Mouse (Mus musculus): Measurements from ENCODE around the gene Gm37240. TPM values are rescaled to one million over a fixed set of nuclear protein-coding genes. Genes with fewer than 3 reads are reported as not detected.

Gm37240 gene
- polyA plus RNA-seq, 1 experiment = 0.26 TPM

- DNase-seq (ENCODE audit: extremely low spot score in 1 of 2, low spot score in 1 of 2) = no peak
Observed at GRCm38 (mm10) chr3:85172532-85172931, 714.8 kb downstream of the Gm37240 start.

- no peak for DNase-seq (ENCODE audit: extremely low spot score in 1 of 2, low spot score in 1 of 2)
Observed at GRCm38 (mm10) chr3:85172096-85172495, 715.2 kb downstream of the Gm37240 start.

GRCm38 (mm10) chr3:85168816-85169215 is 718.5 kb downstream of the Gm37240 start:
- no peak for DNase-seq (ENCODE audit: extremely low spot score in 1 of 2, low spot score in 1 of 2)

- DNase-seq (ENCODE audit: extremely low spot score in 1 of 2, low spot score in 1 of 2) = no peak
Observed at GRCm38 (mm10) chr3:85164931-85165330, 722.4 kb downstream of the Gm37240 start.

- DNase-seq (ENCODE audit: extremely low spot score in 1 of 2, low spot score in 1 of 2) = no peak
Observed at GRCm38 (mm10) chr3:85163396-85163795, 723.9 kb downstream of the Gm37240 start.

GRCm38 (mm10) chr3:85162430-85162829 is 724.9 kb downstream of the Gm37240 start:
- DNase-seq (ENCODE audit: extremely low spot score in 1 of 2, low spot score in 1 of 2) = no peak

- DNase-seq (ENCODE audit: extremely low spot score in 1 of 2, low spot score in 1 of 2) = no peak
Observed at GRCm38 (mm10) chr3:85160816-85161215, 726.5 kb downstream of the Gm37240 start.

GRCm38 (mm10) chr3:85159631-85160030 is 727.7 kb downstream of the Gm37240 start:
- peak; percentile 38 to 45 for DNase-seq (ENCODE audit: extremely low spot score in 1 of 2, low spot score in 1 of 2)

GRCm38 (mm10) chr3:85148816-85149215 is 738.5 kb downstream of the Gm37240 start:
- DNase-seq (ENCODE audit: extremely low spot score in 1 of 2, low spot score in 1 of 2) = no peak

GRCm38 (mm10) chr3:85148038-85148550 is 739.2 kb downstream of the Gm37240 start:
- DNase-seq (ENCODE audit: extremely low spot score in 1 of 2, low spot score in 1 of 2) = peak in 1 of 2 experiments; percentile 42

GRCm38 (mm10) chr3:85145568-85145967 is 741.8 kb downstream of the Gm37240 start:
- DNase-seq (ENCODE audit: extremely low spot score in 1 of 2, low spot score in 1 of 2) = no peak

- DNase-seq (ENCODE audit: extremely low spot score in 1 of 2, low spot score in 1 of 2) = peak; percentile 33 to 38
Observed at GRCm38 (mm10) chr3:85145076-85145475, 742.2 kb downstream of the Gm37240 start.

GRCm38 (mm10) chr3:85144425-85144824 is 742.9 kb downstream of the Gm37240 start:
- peak; percentile 48 to 65 for DNase-seq (ENCODE audit: extremely low spot score in 1 of 2, low spot score in 1 of 2)

GRCm38 (mm10) chr3:85140488-85140887 is 746.8 kb downstream of the Gm37240 start:
- DNase-seq (ENCODE audit: extremely low spot score in 1 of 2, low spot score in 1 of 2) = no peak

GRCm38 (mm10) chr3:85138407-85138806 is 748.9 kb downstream of the Gm37240 start:
- no peak for DNase-seq (ENCODE audit: extremely low spot score in 1 of 2, low spot score in 1 of 2)

- DNase-seq (ENCODE audit: extremely low spot score in 1 of 2, low spot score in 1 of 2) = peak; percentile 31 to 73
Observed at GRCm38 (mm10) chr3:85133561-85133960, 753.8 kb downstream of the Gm37240 start.

- no peak for DNase-seq (ENCODE audit: extremely low spot score in 1 of 2, low spot score in 1 of 2)
Observed at GRCm38 (mm10) chr3:85131878-85132277, 755.4 kb downstream of the Gm37240 start.

GRCm38 (mm10) chr3:85128546-85128945 is 758.8 kb downstream of the Gm37240 start:
- DNase-seq (ENCODE audit: extremely low spot score in 1 of 2, low spot score in 1 of 2) = no peak

- no peak for DNase-seq (ENCODE audit: extremely low spot score in 1 of 2, low spot score in 1 of 2)
Observed at GRCm38 (mm10) chr3:85126970-85127369, 760.3 kb downstream of the Gm37240 start.

GRCm38 (mm10) chr3:85125471-85125870 is 761.8 kb downstream of the Gm37240 start:
- DNase-seq (ENCODE audit: extremely low spot score in 1 of 2, low spot score in 1 of 2) = no peak

GRCm38 (mm10) chr3:85124924-85125323 is 762.4 kb downstream of the Gm37240 start:
- DNase-seq (ENCODE audit: extremely low spot score in 1 of 2, low spot score in 1 of 2) = no peak

GRCm38 (mm10) chr3:85124410-85124809 is 762.9 kb downstream of the Gm37240 start:
- DNase-seq (ENCODE audit: extremely low spot score in 1 of 2, low spot score in 1 of 2) = no peak

GRCm38 (mm10) chr3:85117702-85118101 is 769.6 kb downstream of the Gm37240 start:
- no peak for DNase-seq (ENCODE audit: extremely low spot score in 1 of 2, low spot score in 1 of 2)

Measured in frontal cortex, adult 2 months (tissue).